Mouse (Mus musculus) lung, adult 2 months (tissue): ENCODE results near the gene Klf4.

Experiments used
- CTCF ChIP-seq: fragments of 200-500 bp; IDR thresholded peaks from 2 replicates; pipeline ENCODE4 v1.5.1; 2011; ENCODE audit warnings: mild to moderate bottlenecking, low read length, control low read depth; ENCODE audit not compliant: insufficient read depth
- POLR2A ChIP-seq: fragments of 200-500 bp; IDR thresholded peaks from 2 replicates; pipeline ENCODE4 v1.6.1; 2011; ENCODE audit warnings: low read depth, mild to moderate bottlenecking, control low read depth, low read length, borderline replicate concordance; ENCODE audit errors: extremely low read depth

DNA sequence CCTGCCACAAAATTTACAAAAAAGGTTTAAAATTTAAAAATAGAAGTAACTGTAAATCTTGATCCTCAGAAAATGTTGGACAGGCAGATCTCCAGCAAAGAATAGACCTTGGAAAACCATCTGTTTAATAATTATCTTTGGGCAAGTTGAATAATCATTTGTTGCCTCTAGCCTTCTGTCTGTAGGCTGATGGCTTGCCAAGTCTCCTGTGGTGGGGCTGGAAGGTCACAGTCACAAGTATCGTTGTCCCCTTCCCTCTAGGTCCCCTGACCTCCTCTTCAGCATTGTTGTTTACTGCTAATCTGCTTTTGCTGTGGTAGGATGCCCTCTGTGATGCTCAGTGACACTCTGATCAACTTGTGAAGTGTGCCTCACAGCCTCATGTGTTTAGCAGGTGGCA is 33.6 kb downstream of the Klf4 start:
- TF ChIP-seq CTCF: no peak
- TF ChIP-seq POLR2A: no peak
